Mouse (Mus musculus) kidney, embryonic 15.5 days (tissue): ENCODE data around the gene Gm49383. TPM values are rescaled to one million over a fixed set of nuclear protein-coding genes. Genes with fewer than 3 reads are reported as not detected.
A peak's percentile ranks its signal among the peaks of the same experiment; 100 is the strongest.
"Not testable (repeated sequence)": the region's sequence is repeated elsewhere in the genome, so short reads cannot be mapped to it uniquely, and the experiment has no call there.

Experiments
- ATAC-seq: fragments of 200-750 bp; cut with Nextera tagmentation; replicated peaks from 2 replicates; pipeline ENCODE4 v1.8.0; 2017; ENCODE audit warnings: moderate TSS enrichment; ENCODE audit not compliant: low FRiP score
- H3K27ac ChIP-seq: fragments of 300-500 bp; sonication (generic); 2 replicates; pipeline ENCODE4 v1.5.1; 2015; ENCODE audit warnings: mild to moderate bottlenecking, inconsistent platforms
- H3K27me3 ChIP-seq: fragments of 300-500 bp; sonication (generic); 2 replicates; pipeline ENCODE4 v1.6.1; 2015; ENCODE audit warnings: inconsistent platforms
- H3K36me3 ChIP-seq: fragments of 300-500 bp; sonication (generic); 2 replicates; pipeline ENCODE4 v1.6.1; 2015; ENCODE audit warnings: inconsistent platforms
- H3K4me1 ChIP-seq: fragments of 300-500 bp; sonication (generic); 2 replicates; pipeline ENCODE4 v1.6.1; 2015; ENCODE audit warnings: inconsistent platforms
- H3K4me2 ChIP-seq: fragments of 300-500 bp; sonication (generic); 2 replicates; pipeline ENCODE4 v1.6.1; 2015; ENCODE audit warnings: moderate library complexity, mild to moderate bottlenecking, inconsistent platforms
- H3K4me3 ChIP-seq: fragments of 300-500 bp; sonication (generic); replicated peaks from 2 replicates; pipeline ENCODE4 v1.5.1; 2015; ENCODE audit warnings: mild to moderate bottlenecking, inconsistent platforms
- H3K9ac ChIP-seq: fragments of 300-500 bp; sonication (generic); 2 replicates; pipeline ENCODE4 v1.6.1; 2015; ENCODE audit warnings: mild to moderate bottlenecking, inconsistent platforms
- H3K9me3 ChIP-seq: fragments of 300-500 bp; sonication (generic); replicated peaks from 2 replicates; pipeline ENCODE4 v1.6.1; 2016; ENCODE audit warnings: inconsistent platforms
- WGBS: fragments of 180-500 bp; shearing (Covaris S2); methylation state at CpG from one replicate; pipeline ENCODE4 v1.1.7; 2015; ENCODE audit warnings: mixed read lengths; 5-methylcytosine and 5-hydroxymethylcytosine counted together
- polyA plus RNA-seq: library from polyadenylated mRNA; unstranded; fragments of >200 nt; fragmentation: Nextera tagmentation; extraction: Ambion mirVana; gene quantifications from 2 replicates; pipeline ENCODE4 v1.2.1, GENCODE M21; 2015

The Gm49383 gene
- polyA plus RNA-seq, 1 experiment from 2014 or later, result 33.6 TPM

- no peaks in the 10 kb centered on the region for H3K4me1 ChIP-seq
- no peak overlapping the region for H3K27ac ChIP-seq
- H3K27me3 ChIP-seq, result no peaks in the 10 kb centered on the region
- H3K4me2 ChIP-seq, result no peak overlapping the region
- no peak for ATAC-seq
- no peaks in the 10 kb centered on the region for H3K9me3 ChIP-seq
- peaks cover 56% of the 10 kb centered on the region for H3K36me3 ChIP-seq
- no peak overlapping the region for H3K4me3 ChIP-seq
- 89% methylated on average over 3 of the region's 3 CpGs for WGBS
- H3K9ac ChIP-seq, result no peak overlapping the region
These were observed 19.4 kb downstream of the Gm49383 start for GRCm38 (mm10) chr12:69177526-69177925.

- ATAC-seq, result no peak
These were observed 20.9 kb downstream of the Gm49383 start for GRCm38 (mm10) chr12:69175975-69176374.

DNA sequence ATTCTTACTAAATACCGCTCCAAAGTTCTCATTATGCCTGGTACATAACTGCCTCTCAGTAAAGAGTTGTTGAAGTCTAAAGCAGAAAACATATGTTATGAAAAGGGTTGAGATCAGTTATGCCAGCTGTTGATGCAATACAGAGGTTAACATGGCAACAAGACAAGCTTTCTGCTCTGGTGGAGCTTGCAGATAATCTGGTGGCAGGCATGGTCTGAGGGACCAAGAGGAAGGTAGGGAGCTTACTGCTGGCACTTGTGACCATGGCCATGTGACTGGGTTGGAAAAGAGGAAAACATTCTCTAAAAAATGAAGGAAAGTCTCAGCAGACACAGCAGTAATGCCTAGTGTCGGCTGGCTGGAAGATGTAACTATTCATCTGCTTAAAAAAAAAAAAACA, 25.6 kb downstream of the Gm49383 start:
- Histone ChIP-seq H3K4me1 (peaks cover 17% of the 10 kb centered on the region), H3K9ac (no peak overlapping the region), H3K9me3 (no peaks in the 10 kb centered on the region), H3K27me3 (no peaks in the 10 kb centered on the region), H3K4me2 (no peak overlapping the region), H3K4me3 (no peak overlapping the region), H3K27ac (no peak overlapping the region), H3K36me3 (peaks cover 37% of the 10 kb centered on the region)
- ATAC-seq, result no peak
- 88% methylated on average over 2 of the region's 2 CpGs for WGBS

More at GRCm38 (mm10) chr12:69175975-69176374, 20.9 kb downstream of the Gm49383 start:
- H3K4me3 ChIP-seq, result no peak overlapping the region
- no peaks in the 10 kb centered on the region for H3K27me3 ChIP-seq
- H3K9ac ChIP-seq, result no peak overlapping the region
- H3K27ac ChIP-seq, result no peak overlapping the region
- H3K4me1 ChIP-seq, result no peaks in the 10 kb centered on the region
- H3K9me3 ChIP-seq, result no peaks in the 10 kb centered on the region
- peaks cover 51% of the 10 kb centered on the region for H3K36me3 ChIP-seq
- H3K4me2 ChIP-seq, result no peak overlapping the region
- WGBS, result 95% methylated on average over 3 of the region's 3 CpGs

DNA sequence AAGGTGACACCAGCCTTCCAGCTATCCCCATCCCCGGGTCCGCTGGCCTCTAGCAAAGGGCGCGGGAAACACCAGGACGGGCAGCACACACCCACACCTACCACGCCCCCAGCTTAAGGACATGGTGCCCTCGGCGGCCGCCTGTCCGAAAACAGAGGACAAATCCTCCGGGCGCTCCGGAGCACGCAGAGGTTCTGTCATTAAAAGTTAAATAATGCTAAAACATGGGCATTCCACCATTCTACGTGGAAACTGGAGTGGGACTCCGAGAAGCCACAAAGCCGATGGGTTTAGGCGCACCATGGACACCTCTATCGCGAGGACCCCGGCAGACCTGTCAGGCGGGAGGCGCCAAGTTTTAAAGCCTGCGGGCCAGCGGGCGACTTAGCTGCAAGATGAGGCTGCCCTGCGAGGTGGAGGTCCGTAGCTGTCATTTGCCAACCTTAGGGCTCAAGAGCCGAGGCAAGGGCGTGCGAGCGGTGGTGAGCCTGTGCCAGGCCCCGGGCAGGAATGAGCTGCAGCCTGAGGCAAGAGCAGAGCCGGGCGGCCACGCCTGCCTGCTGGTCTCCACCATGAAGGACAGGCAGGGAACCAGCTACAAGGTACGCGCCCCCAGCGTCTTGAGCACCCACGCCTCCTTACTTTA, 28.3 kb downstream of the Gm49383 start, which contains the start of gene Lrr1:
Gene Lrr1 (plus strand): TSS at position 354 of the 646 bp plus-strand sequence.
- no peaks in the 10 kb centered on the region for H3K9me3 ChIP-seq
- peak within 1 kb of the TSS; percentile 70 for H3K9ac ChIP-seq
- peaks cover 17% of the 10 kb centered on the region for H3K4me1 ChIP-seq
- peak within 1 kb of the TSS; percentile 89 for H3K4me2 ChIP-seq
- no peaks in the 10 kb centered on the region for H3K27me3 ChIP-seq
- H3K36me3 ChIP-seq, result peaks cover 15% of the 10 kb centered on the region
- ATAC-seq, result peak; percentile 96
- WGBS, result under 1% methylated on average over 40 of the region's 40 CpGs
- H3K4me3 ChIP-seq, result peak within 1 kb of the TSS; percentile 89
- H3K27ac ChIP-seq, result peak within 1 kb of the TSS; percentile 86

DNA sequence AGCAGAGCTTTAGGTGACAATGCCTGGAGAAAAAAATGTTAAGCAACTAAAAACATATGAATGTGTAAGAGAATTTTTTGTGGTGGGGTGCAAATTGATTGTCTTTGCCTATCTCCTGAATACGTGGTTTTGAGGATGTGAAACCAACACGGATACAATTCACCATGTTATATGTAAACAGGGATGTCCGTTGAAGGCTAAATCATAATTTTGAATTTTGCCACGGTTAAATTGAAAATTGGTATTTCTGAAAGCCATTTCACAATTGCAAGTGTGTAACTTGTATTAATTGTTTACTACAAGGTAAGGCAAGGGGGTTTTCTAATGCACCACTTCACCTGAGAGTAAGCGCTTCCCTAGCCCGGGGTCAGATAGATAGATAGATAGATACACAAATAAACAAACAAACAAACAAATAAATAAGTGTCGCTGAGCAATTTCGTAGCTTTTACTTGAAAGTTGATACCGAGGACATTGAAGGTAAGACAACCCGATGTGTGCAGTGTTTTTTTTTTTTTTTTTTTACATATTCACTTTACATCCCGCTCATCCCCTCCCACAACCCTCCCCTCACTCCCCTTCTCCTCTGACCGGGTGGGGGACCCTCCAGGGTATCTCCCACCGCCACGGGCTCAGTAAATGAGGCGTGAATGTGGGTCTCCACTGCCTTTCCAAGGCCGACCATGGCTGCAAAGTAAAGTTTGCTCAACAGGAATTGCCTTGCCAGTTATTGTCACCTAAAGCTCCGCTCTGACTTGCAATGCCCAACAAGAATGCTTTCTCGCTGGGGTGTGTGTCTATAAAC, 29.0 kb downstream of the Gm49383 start:
- Histone ChIP-seq H3K36me3 (peaks cover 9% of the 10 kb centered on the region), H3K4me2 (peak overlapping the region; percentile 89), H3K27ac (peak overlapping the region; percentile 86), H3K27me3 (no peaks in the 10 kb centered on the region), H3K9ac (peak overlapping the region; percentile 70), H3K4me1 (peaks cover 17% of the 10 kb centered on the region), H3K4me3 (peak overlapping the region; percentile 89), H3K9me3 (no peaks in the 10 kb centered on the region)
- ATAC-seq, result peak; percentile 42
- 8% methylated on average over 18 of the region's 18 CpGs for WGBS

DNA sequence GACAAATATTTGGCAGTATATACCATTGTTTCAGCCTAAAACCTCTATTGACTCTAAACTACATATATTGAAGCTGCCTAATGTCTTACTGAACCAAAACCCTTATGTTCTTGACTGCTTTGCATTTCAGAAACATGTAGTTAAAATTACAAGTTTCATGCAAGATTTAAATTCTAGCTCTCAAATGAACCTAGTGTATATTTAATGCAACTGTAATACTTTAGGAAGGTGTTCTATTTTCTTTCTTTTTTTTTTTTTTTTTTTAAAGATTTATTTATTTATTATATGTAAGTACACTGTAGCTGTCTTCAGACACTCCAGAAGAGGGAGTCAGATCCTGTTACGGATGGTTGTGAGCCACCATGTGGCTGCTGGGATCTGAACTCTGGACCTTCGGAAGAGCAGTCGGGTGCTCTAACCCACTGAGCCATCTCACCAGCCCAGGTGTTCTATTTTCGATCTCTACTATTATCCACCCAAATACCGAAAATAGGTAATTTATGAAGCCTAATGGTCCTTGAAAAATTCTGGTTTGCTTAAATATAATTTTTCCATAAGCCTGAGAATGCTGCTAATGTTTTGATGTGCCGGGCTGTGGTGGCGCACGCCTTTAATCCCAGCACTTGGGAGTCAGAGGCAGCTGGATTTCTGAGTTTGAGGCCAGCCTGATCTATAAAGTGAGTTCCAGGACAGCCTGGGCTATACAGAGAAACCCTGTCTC, 29.9 kb downstream of the Gm49383 start:
- H3K36me3 ChIP-seq, H3K9ac ChIP-seq, H3K27ac ChIP-seq, H3K27me3 ChIP-seq, H3K4me3 ChIP-seq, H3K4me2 ChIP-seq, H3K9me3 ChIP-seq, ATAC-seq: not testable (repeated sequence)
- 77% methylated on average over 8 of the region's 8 CpGs for WGBS
- peaks cover 17% of the 10 kb centered on the region for H3K4me1 ChIP-seq

- Histone ChIP-seq H3K4me3 (no peak overlapping the region), H3K4me2 (no peak overlapping the region), H3K27me3 (no peaks in the 10 kb centered on the region), H3K4me1 (peaks cover 13% of the 10 kb centered on the region), H3K9ac (no peak overlapping the region), H3K27ac (no peak overlapping the region), H3K9me3 (no peaks in the 10 kb centered on the region), H3K36me3 (no peaks in the 10 kb centered on the region)
- ATAC-seq, result no peak
- 55% methylated on average over 3 of the region's 3 CpGs for WGBS
These were observed 32.0 kb downstream of the Gm49383 start for GRCm38 (mm10) chr12:69164904-69165303.

- H3K4me2 ChIP-seq, H3K9ac ChIP-seq, H3K27me3 ChIP-seq, H3K4me1 ChIP-seq, H3K27ac ChIP-seq, H3K36me3 ChIP-seq, H3K4me3 ChIP-seq, ATAC-seq, H3K9me3 ChIP-seq: not testable (repeated sequence)
- 86% methylated on average over 4 of the region's 4 CpGs for WGBS
These were observed 33.3 kb downstream of the Gm49383 start for GRCm38 (mm10) chr12:69163586-69163985.

GRCm38 (mm10) chr12:69160677-69161076, 36.2 kb downstream of the Gm49383 start:
- ATAC-seq, H3K9me3 ChIP-seq, H3K4me1 ChIP-seq, H3K9ac ChIP-seq, H3K27ac ChIP-seq, H3K27me3 ChIP-seq, H3K4me2 ChIP-seq, H3K4me3 ChIP-seq: not testable (repeated sequence)
- H3K36me3 ChIP-seq, result peaks cover 21% of the 10 kb centered on the region
- WGBS, result 77% methylated on average over 2 of the region's 2 CpGs

DNA sequence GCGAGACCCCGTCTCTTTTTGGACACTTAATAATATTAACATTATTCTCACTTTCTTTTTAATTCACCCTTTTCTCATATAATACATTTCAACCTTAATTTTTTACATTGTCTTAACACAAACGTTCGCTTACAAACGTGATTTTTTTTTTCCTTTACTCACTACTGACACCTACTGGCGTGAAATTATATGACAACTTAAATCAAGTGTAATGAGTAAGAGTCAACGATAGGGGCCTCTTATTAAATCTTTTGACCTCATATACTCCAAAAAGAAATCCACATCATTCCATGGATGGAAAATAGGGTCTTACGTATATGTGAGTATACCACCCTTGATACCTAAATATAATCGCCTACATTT, 37.3 kb downstream of the Gm49383 start:
- Histone ChIP-seq H3K9me3 (no peaks in the 10 kb centered on the region), H3K4me1 (peaks cover 10% of the 10 kb centered on the region; the same call in 1 of the 2 replicates), H3K27me3 (no peaks in the 10 kb centered on the region), H3K4me3 (peak overlapping the region; percentile 75), H3K9ac (no peak overlapping the region), H3K36me3 (peaks cover 23% of the 10 kb centered on the region), H3K27ac (peak overlapping the region; percentile 71; the same call in 1 of the 2 replicates), H3K4me2 (peak overlapping the region; percentile 44)
- 6% methylated on average over 9 of the region's 9 CpGs for WGBS
- no peak for ATAC-seq

DNA sequence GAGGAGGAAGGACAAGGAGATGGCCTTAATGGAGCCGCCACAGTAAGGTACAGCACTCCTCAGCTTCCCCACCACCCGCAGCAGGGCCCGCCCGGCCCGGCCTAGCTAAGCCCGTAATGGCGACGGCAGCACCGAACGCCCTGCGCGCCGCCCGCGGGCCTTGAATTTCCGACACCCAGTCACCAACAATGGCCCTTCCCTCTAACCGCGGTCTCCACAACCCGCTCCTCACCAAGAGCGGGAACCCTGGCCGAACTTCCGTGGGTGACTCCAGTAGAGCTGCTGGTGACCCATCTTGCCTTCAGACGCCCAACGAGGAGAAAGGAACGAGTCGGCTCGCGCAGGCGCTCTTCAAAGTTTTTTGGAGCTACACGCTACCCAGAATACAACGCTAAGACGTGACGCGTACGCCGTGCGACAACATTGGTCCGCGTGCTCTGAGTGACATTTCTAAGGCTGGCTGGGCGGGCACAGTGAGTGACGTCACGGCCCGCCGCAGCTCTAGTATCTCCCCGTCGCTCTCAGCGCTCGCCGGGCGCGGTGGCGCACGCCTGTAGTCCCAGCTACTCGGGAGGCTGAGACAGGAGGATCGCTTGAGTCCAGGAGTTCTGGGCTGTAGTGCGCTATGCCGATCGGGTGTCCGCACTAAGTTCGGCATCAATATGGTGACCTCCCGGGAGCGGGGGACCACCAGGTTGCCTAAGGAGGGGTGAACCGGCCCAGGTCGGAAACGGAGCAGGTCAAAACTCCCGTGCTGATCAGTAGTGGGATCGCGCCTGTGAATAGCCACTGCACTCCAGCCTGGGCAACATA, 37.9 kb downstream of the Gm49383 start, which contains the start of gene Rps29:
Gene Rps29 (minus strand): TSS at position 422 of the 813 bp plus-strand sequence.
- Histone ChIP-seq H3K36me3 (peaks cover 23% of the 10 kb centered on the region), H3K27ac (peak within 1 kb of the TSS; percentile 96), H3K9ac (peak within 1 kb of the TSS; percentile 90), H3K4me3 (peak within 1 kb of the TSS; percentile 75), H3K4me2 (peak within 1 kb of the TSS; percentile 64)
- not testable (repeated sequence) for H3K9me3 ChIP-seq, H3K4me1 ChIP-seq, H3K27me3 ChIP-seq
- under 1% methylated on average over 57 of the region's 68 CpGs for WGBS
- peak; percentile 99 for ATAC-seq
